Comparison of ENCODE assay signal across 22 mouse cellular contexts in the genomic region with DNA sequence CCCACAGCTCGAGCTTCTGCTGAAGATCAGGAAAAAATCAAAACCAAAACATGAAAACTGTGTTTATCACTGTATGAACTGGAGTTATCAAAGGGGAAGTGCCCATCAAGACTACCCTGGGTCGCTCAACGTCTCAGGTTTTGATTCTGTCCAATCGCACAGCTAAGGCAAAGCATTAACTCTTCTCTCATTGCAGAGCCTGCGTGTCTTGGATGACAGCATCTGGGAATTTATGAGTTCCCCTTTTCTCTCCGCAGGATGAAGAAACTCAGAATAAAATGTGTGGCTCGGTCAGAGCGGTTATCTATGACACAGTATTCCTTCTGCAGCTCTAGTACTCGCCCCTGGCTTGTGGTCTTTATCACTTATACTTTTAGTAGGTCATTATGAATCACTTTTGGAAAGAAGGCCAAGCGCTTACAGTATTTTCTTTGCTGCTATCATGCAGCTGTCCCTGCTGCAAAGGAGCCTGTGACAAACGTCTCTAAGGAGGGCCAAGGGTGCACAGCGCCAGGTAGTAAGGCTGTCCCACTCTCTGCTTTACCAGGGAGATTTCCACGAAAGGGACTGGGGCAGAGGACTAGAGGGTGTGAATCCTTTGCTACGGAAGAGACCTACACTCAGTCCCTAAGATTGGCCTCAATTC. TPM values are rescaled to one million over a fixed set of nuclear protein-coding genes. Genes with fewer than 3 reads are reported as not detected.
DNase-seq lines count a peak whose midpoint lies in the region; ATAC-seq and TF ChIP-seq lines count a peak whose summit lies in the region.
"Had no signal": no experiment of that assay in that cellular context is flagged by ENCODE, and none has a peak within 500 bp of the region (broad histone marks: within the 10 kb centered on the region; RNA-seq: fewer than 3 reads in every experiment).

No protein-coding gene starts in this region.

- no peak overlapping the region for H3K4me3 ChIP-seq in kidney, postnatal 0 days (replicated peaks; ENCODE audit: low read depth, low read length)
- H3K4me3 ChIP-seq in bone marrow macrophage, adult 2 months (ENCODE audit: insufficient read depth, low read length) = peak overlapping the region; percentile 23
- H3K4me3 ChIP-seq: forebrain, embryonic 10.5 days; hindbrain, embryonic 13.5 days; intestine, embryonic 15.5 days; kidney, embryonic 15.5 days; liver, embryonic 13.5 days; neural tube, embryonic 15.5 days had no signal

- H3K4me1 ChIP-seq in kidney, postnatal 0 days (replicated peaks; ENCODE audit: insufficient read depth, low read length) = 0 out of 2 replicates have a peak, but pooled peaks cover 3% of the 10 kb centered on the region
- H3K4me1 ChIP-seq in bone marrow macrophage, adult 2 months (ENCODE audit: control insufficient read depth, insufficient read depth, low read length) = peaks cover 14% of the 10 kb centered on the region
- H3K4me1 ChIP-seq: forebrain, embryonic 10.5 days; hindbrain, embryonic 13.5 days; intestine, embryonic 15.5 days; kidney, embryonic 15.5 days; liver, embryonic 13.5 days had no signal

- 39% methylated on average over 14 of the region's 14 CpGs for WGBS in kidney, postnatal 0 days

- no peaks in the 10 kb centered on the region for H3K27me3 ChIP-seq in kidney, postnatal 0 days (ENCODE audit: insufficient read depth, low read length)
- H3K27me3 ChIP-seq: hindbrain, embryonic 13.5 days; intestine, embryonic 15.5 days; kidney, embryonic 15.5 days; liver, embryonic 13.5 days; neural tube, embryonic 15.5 days; Patski had no signal

- no peaks in the 10 kb centered on the region for H3K36me3 ChIP-seq in kidney, postnatal 0 days (ENCODE audit: insufficient read depth, low read length)
- H3K36me3 ChIP-seq: forebrain, embryonic 10.5 days; hindbrain, embryonic 13.5 days; intestine, embryonic 15.5 days; kidney, embryonic 15.5 days; liver, embryonic 13.5 days; neural tube, embryonic 15.5 days had no signal

- H3K4me2 ChIP-seq in kidney, postnatal 0 days (ENCODE audit: low read length) = peak overlapping the region; percentile 8; the same call in 1 of the 2 replicates
- H3K4me2 ChIP-seq: heart, embryonic 11.5 days; hindbrain, embryonic 13.5 days; intestine, embryonic 15.5 days; kidney, embryonic 15.5 days; liver, embryonic 13.5 days; neural tube, embryonic 15.5 days had no signal

- no peak for TF ChIP-seq CTCF in kidney, postnatal 0 days (IDR thresholded peaks at IDR 0.05; ENCODE audit: low read depth)
- TF ChIP-seq CTCF in bone marrow macrophage, adult 2 months (IDR thresholded peaks at IDR 0.05; ENCODE audit: low read depth, low read length) = no peak

- H3K9ac ChIP-seq in kidney, postnatal 0 days (ENCODE audit: low read depth, low read length) = no peak overlapping the region
- H3K9ac ChIP-seq: hindbrain, embryonic 13.5 days; intestine, embryonic 15.5 days; kidney, embryonic 15.5 days; liver, embryonic 13.5 days; neural tube, embryonic 15.5 days had no signal

- peak overlapping the region; percentile 8; the same call in 1 of the 2 replicates for H3K27ac ChIP-seq in kidney, postnatal 0 days
- no peak overlapping the region for H3K27ac ChIP-seq in bone marrow macrophage, adult 2 months (ENCODE audit: insufficient read depth, low read depth, low read length)
- H3K27ac ChIP-seq: forebrain, embryonic 10.5 days; hindbrain, embryonic 13.5 days; intestine, embryonic 15.5 days; kidney, embryonic 15.5 days; liver, embryonic 13.5 days; neural tube, embryonic 15.5 days had no signal

- peak; percentile 24 for DNase-seq in adrenal gland, postnatal 14 days
- DNase-seq in adrenal gland, postnatal 25 days = no peak
- DNase-seq in kidney, postnatal 0 days (ENCODE audit: low spot score) = peak; percentile 42
- no peak for DNase-seq in kidney, postnatal 36 days
- no peak for DNase-seq in layer of hippocampus, adult 11-12 months (ENCODE audit: low spot score)
- no peak for DNase-seq in kidney, adult 11 months
- DNase-seq: cerebellum, adult 8-10 months; gastrocnemius, postnatal 14 days; liver, embryonic 13.5 days had no signal

- H3K9me3 ChIP-seq in kidney, postnatal 0 days (replicated peaks; ENCODE audit: low read length) = no peaks in the 10 kb centered on the region
- H3K9me3 ChIP-seq: forebrain, embryonic 10.5 days; hindbrain, embryonic 13.5 days; intestine, embryonic 15.5 days; kidney, embryonic 15.5 days; liver, embryonic 13.5 days; neural tube, embryonic 15.5 days had no signal

- no peak for ATAC-seq in kidney, postnatal 0 days (replicated peaks; ENCODE audit: low FRiP score, low read depth)
- ATAC-seq in megakaryocyte progenitor cell, adult 5-6 weeks (replicated peaks; ENCODE audit: poor library complexity) = peak; percentile 95
- ATAC-seq: activated CD4-positive, CD25-positive, alpha-beta regulatory T cell, adult 4 months; intestine, embryonic 15.5 days; Patski had no signal

- no peak for TF ChIP-seq POLR2A in bone marrow macrophage, adult 2 months (IDR thresholded peaks at IDR 0.05; ENCODE audit: borderline replicate concordance, low read depth, low read length)

RNA-seq across cellular contexts. Expression of a gene that starts 6.1 kb away (rescaled TPM):
- total RNA-seq in adrenal gland, postnatal 14 days (2021) = 11.9 and 12.5 TPM in 2 replicates
- total RNA-seq in adrenal gland, postnatal 25 days (2021) = 39.6 and 47.1 TPM in 2 replicates
- polyA plus RNA-seq in kidney, postnatal 0 days (2015; fragmentation: Nextera tagmentation; extraction: Ambion mirVana) = not detected in 2 replicates
- not detected in 2 replicates for polyA plus RNA-seq in bone marrow macrophage, adult 2 months (2012; ENCODE audit: insufficient read depth, insufficient read length, missing spikeins)
- 0.17 and 0.22 TPM in 2 replicates for total RNA-seq in megakaryocyte progenitor cell, adult 5-6 weeks (2015)
- not detected in 2 replicates for total RNA-seq in megakaryocyte progenitor cell, adult 5-6 weeks (2017)
- total RNA-seq: gastrocnemius, postnatal 14 days had no signal
- polyA plus RNA-seq: activated CD4-positive, CD25-positive, alpha-beta regulatory T cell, adult 4 months; embryonic facial prominence, embryonic 14.5 days; forebrain, embryonic 10.5 days; heart, embryonic 11.5 days; intestine, embryonic 15.5 days; kidney, embryonic 15.5 days; limb, embryonic 11.5 days; liver, embryonic 13.5 days; lung, embryonic 16.5 days; Patski had no signal

RNA-seq across cellular contexts. Expression of a gene that starts 22.5 kb away (rescaled TPM):
- 132 and 134 TPM in 2 replicates for total RNA-seq in adrenal gland, postnatal 14 days (2021)
- 162 and 209 TPM in 2 replicates for total RNA-seq in adrenal gland, postnatal 25 days (2021)
- 209 and 218 TPM in 2 replicates for polyA plus RNA-seq in kidney, postnatal 0 days (2015; fragmentation: Nextera tagmentation; extraction: Ambion mirVana)
- polyA plus RNA-seq in bone marrow macrophage, adult 2 months (2012; ENCODE audit: insufficient read depth, insufficient read length, missing spikeins) = 145 and 149 TPM in 2 replicates
- total RNA-seq in megakaryocyte progenitor cell, adult 5-6 weeks (2015) = 195 and 214 TPM in 2 replicates
- total RNA-seq in megakaryocyte progenitor cell, adult 5-6 weeks (2017) = 141 and 147 TPM in 2 replicates

Comparison
In these comparisons a context has a peak if more than half of its experiments do, and no peak if none do; other contexts are left out.
1. DNase-seq: peak in adrenal gland, postnatal 14 days (single experiment) and kidney, postnatal 0 days (single experiment); none in adrenal gland, postnatal 25 days (single experiment), kidney, postnatal 36 days (0 of 2), layer of hippocampus, adult 11-12 months (single experiment) and kidney, adult 11 months (single experiment).
2. RNA of a gene that starts 6.1 kb away (total RNA-seq): 39.6 to 47.1 TPM in adrenal gland, postnatal 25 days and 11.9 to 12.5 TPM in adrenal gland, postnatal 14 days; 0.17 to 0.22 TPM in megakaryocyte progenitor cell, adult 5-6 weeks; every median in the first group is over 10 times any median in the second.